Mouse (Mus musculus): Measurements from ENCODE around the gene Draxin. TPM values are rescaled to one million over a fixed set of nuclear protein-coding genes. Genes with fewer than 3 reads are reported as not detected.

The Draxin gene
- polyA plus RNA-seq, 1 experiment from 2014 or later = 17.4 TPM

DNA sequence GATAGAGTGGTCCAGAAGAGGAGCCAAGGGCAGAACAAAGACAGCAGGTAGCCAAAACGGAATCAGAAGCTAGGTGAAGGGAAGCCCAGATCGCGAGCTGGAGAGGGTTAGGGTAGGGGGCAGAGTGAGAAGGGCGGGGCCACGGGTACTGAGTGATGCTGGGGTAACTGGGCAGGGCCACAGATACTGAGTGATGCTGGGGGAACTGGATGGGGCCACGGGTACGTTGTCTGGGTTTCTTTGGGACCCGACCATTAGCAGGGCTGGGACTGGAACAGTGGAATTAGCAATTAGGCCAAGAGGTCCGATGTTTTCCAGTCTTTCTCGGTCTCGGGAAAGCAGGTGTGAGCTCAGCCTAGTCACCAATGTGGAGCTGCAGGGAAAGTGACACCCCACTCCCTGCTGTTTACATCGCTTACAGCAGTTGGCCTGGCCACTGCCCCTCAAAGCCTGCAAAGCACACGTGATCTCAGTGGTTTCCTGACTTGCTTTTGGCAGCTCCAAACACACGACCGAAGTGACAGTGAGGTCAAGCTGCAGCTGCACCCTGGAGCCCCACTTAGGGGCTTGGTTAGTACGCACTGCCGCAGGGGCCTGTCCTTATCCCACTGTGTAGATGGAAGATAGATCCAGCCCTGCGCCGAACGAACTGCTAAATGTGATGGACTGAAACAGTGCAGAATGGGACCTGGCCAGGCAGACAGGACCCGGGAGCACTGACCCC lies 47.2 kb downstream of the Draxin start:
- Histone ChIP-seq H3K4me1 (replicated peaks; ENCODE audit: control insufficient read depth, insufficient read depth, low read length) (peaks cover 9% of the 10 kb centered on the region; the same call in 1 of the 2 replicates), H3K9ac (0 out of 2 replicates have a peak overlapping the region, but pooled peaks have one; percentile 8), H3K27ac (no peak overlapping the region), H3K9me3 (ENCODE audit: control insufficient read depth, low read length) (no peaks in the 10 kb centered on the region), H3K27me3 (ENCODE audit: control insufficient read depth, insufficient read depth, low read length) (no peaks in the 10 kb centered on the region), H3K4me3 (replicated peaks; ENCODE audit: low read length) (no peak overlapping the region), H3K4me2 (replicated peaks) (no peak overlapping the region), H3K36me3 (replicated peaks; ENCODE audit: control insufficient read depth, insufficient read depth) (no peaks in the 10 kb centered on the region)
- DNase-seq (ENCODE audit: low spot score) (no peak), ATAC-seq (ENCODE audit: low FRiP score) (no peak)
- 68% methylated on average over 21 of the region's 21 CpGs for WGBS

DNA sequence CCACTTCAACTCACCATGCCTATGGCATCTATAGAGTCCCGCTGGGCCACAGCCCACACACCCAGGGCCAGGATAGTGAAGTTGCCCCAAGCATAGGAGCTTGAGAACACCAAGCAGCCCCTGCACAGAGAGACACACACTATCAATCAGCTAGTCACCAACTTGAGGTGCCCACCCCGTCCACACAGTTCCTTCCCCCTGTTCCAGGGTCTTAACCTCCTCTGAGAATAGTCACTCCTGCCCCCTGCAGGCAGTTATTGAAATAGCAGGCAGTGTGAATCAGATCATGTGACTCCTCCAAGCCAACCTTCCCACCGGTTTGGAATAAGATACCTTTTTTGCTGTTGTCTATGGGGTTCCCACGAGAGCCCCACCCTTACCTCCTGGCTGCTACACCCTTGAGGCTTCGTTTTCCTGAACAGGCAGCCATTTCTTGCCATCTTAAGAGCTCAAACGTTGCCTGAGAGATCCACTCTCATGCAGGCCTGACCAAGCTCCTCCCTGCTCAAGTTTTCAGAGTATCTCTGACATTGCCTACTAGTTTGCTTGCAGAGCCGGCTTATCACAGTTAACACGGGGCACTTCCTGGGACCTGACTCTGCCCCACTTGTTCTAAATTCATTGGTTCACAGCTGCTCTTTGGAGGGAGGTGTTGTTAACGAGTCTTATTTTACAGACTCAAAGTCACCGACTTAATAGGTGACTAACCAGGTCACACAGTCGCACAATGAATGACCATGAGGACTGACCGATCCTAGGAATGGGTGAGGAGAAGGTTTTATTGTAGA lies 48.0 kb downstream of the Draxin start:
- 58% methylated on average over 12 of the region's 12 CpGs for WGBS
- no peak for ATAC-seq (ENCODE audit: low FRiP score)
- 0 out of 2 replicates have a peak, but pooled peaks cover 2% of the 10 kb centered on the region for H3K4me1 ChIP-seq (replicated peaks; ENCODE audit: control insufficient read depth, insufficient read depth, low read length)
- H3K27me3 ChIP-seq (ENCODE audit: control insufficient read depth, insufficient read depth, low read length) = no peaks in the 10 kb centered on the region
- H3K9ac ChIP-seq = no peak overlapping the region
- DNase-seq (ENCODE audit: low spot score) = peak; percentile 47
- H3K4me2 ChIP-seq (replicated peaks) = no peak overlapping the region
- no peaks in the 10 kb centered on the region for H3K9me3 ChIP-seq (ENCODE audit: control insufficient read depth, low read length)
- H3K36me3 ChIP-seq (replicated peaks; ENCODE audit: control insufficient read depth, insufficient read depth) = no peaks in the 10 kb centered on the region
- H3K4me3 ChIP-seq (replicated peaks; ENCODE audit: low read length) = no peak overlapping the region
- no peak overlapping the region for H3K27ac ChIP-seq

- H3K4me2 ChIP-seq (replicated peaks) = no peak overlapping the region
- ATAC-seq (ENCODE audit: low FRiP score) (no peak), DNase-seq (ENCODE audit: low spot score) (no peak)
- no peaks in the 10 kb centered on the region for H3K9me3 ChIP-seq (ENCODE audit: control insufficient read depth, low read length)
- no peak overlapping the region for H3K4me3 ChIP-seq (replicated peaks; ENCODE audit: low read length)
- 93% methylated on average over 10 of the region's 10 CpGs for WGBS
- no peak overlapping the region for H3K9ac ChIP-seq
- no peak overlapping the region for H3K27ac ChIP-seq
- H3K27me3 ChIP-seq (ENCODE audit: control insufficient read depth, insufficient read depth, low read length) = no peaks in the 10 kb centered on the region
- no peaks in the 10 kb centered on the region for H3K36me3 ChIP-seq (replicated peaks; ENCODE audit: control insufficient read depth, insufficient read depth)
- no peaks in the 10 kb centered on the region for H3K4me1 ChIP-seq (replicated peaks; ENCODE audit: control insufficient read depth, insufficient read depth, low read length)
Measured at GRCm38 (mm10) chr4:148081201-148081600, 49.3 kb downstream of the Draxin start.

DNA sequence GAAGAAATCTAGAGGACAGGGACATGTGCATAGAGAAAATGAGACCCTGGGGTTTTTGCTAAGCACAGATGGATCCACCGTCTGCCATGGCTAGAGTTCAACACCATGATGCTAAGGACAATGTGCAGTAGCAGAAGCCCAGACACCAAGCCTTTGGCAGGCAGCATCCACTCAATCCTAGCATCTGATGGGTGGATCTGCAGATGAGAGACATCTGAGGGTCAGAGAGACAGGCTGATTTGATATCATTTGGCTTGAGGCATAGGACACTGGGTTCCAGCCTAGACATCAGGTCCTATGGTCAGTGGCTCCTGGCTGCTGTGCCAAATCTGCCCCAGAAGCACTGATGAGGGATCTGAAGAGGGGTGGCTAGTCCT lies 49.9 kb downstream of the Draxin start:
- DNase-seq (ENCODE audit: low spot score) = no peak
- Histone ChIP-seq H3K4me1 (replicated peaks; ENCODE audit: control insufficient read depth, insufficient read depth, low read length) (no peaks in the 10 kb centered on the region), H3K36me3 (replicated peaks; ENCODE audit: control insufficient read depth, insufficient read depth) (no peaks in the 10 kb centered on the region), H3K27ac (no peak overlapping the region), H3K27me3 (ENCODE audit: control insufficient read depth, insufficient read depth, low read length) (no peaks in the 10 kb centered on the region), H3K4me2 (replicated peaks) (no peak overlapping the region), H3K4me3 (replicated peaks; ENCODE audit: low read length) (no peak overlapping the region), H3K9me3 (ENCODE audit: control insufficient read depth, low read length) (no peaks in the 10 kb centered on the region), H3K9ac (no peak overlapping the region)
- no peak for ATAC-seq (ENCODE audit: low FRiP score)
- 82% methylated on average over 1 of the region's 1 CpGs for WGBS

- 87% methylated on average over 8 of the region's 8 CpGs for WGBS
- peaks cover 3% of the 10 kb centered on the region; the same call in 1 of the 2 replicates for H3K4me1 ChIP-seq (replicated peaks; ENCODE audit: control insufficient read depth, insufficient read depth, low read length)
- no peak for ATAC-seq (ENCODE audit: low FRiP score)
- DNase-seq (ENCODE audit: low spot score) = no peak
- H3K36me3 ChIP-seq (replicated peaks; ENCODE audit: control insufficient read depth, insufficient read depth) = no peaks in the 10 kb centered on the region
- no peaks in the 10 kb centered on the region for H3K9me3 ChIP-seq (ENCODE audit: control insufficient read depth, low read length)
- no peak overlapping the region for H3K4me2 ChIP-seq (replicated peaks)
- H3K27ac ChIP-seq = no peak overlapping the region
- no peak overlapping the region for H3K4me3 ChIP-seq (replicated peaks; ENCODE audit: low read length)
- no peaks in the 10 kb centered on the region for H3K27me3 ChIP-seq (ENCODE audit: control insufficient read depth, insufficient read depth, low read length)
- no peak overlapping the region for H3K9ac ChIP-seq
Measured at GRCm38 (mm10) chr4:148079944-148080596, 50.4 kb downstream of the Draxin start.

- DNase-seq (ENCODE audit: low spot score) = no peak
- no peak for ATAC-seq (ENCODE audit: low FRiP score)
- H3K4me3 ChIP-seq (replicated peaks; ENCODE audit: low read length) = no peak overlapping the region
- WGBS = 64% methylated on average over 6 of the region's 6 CpGs
- no peak overlapping the region for H3K27ac ChIP-seq
- no peaks in the 10 kb centered on the region for H3K27me3 ChIP-seq (ENCODE audit: control insufficient read depth, insufficient read depth, low read length)
- H3K4me2 ChIP-seq (replicated peaks) = no peak overlapping the region
- H3K9me3 ChIP-seq (ENCODE audit: control insufficient read depth, low read length) = no peaks in the 10 kb centered on the region
- H3K4me1 ChIP-seq (replicated peaks; ENCODE audit: control insufficient read depth, insufficient read depth, low read length) = peaks cover 3% of the 10 kb centered on the region; the same call in 1 of the 2 replicates
- H3K36me3 ChIP-seq (replicated peaks; ENCODE audit: control insufficient read depth, insufficient read depth) = no peaks in the 10 kb centered on the region
- no peak overlapping the region for H3K9ac ChIP-seq
Measured at GRCm38 (mm10) chr4:148079212-148079611, 51.3 kb downstream of the Draxin start.

DNA sequence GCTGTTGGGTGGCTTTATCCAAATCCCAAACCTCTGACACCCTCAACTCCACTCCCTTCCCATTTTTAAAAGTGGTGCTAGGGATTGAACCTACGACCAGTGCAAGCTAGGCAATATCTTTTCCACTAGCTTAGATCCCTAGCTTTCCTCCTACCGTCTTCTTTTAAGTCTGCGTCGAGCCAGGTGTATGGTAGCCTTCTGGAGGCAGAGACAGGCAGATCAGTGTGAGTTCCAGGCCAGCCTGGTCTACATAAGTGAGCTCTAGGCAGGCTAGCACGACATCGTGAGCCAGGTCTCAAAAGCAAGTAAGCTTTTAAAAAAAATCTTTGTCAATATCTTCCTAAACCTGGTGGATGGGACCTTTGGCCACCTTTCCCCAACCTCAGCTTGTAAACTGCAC lies 54.6 kb downstream of the Draxin start:
- H3K4me2 ChIP-seq (replicated peaks) = no peak overlapping the region
- peaks cover 3% of the 10 kb centered on the region; the same call in 1 of the 2 replicates for H3K4me1 ChIP-seq (replicated peaks; ENCODE audit: control insufficient read depth, insufficient read depth, low read length)
- H3K9ac ChIP-seq = 0 out of 2 replicates have a peak overlapping the region, but pooled peaks have one; percentile 31
- 88% methylated on average over 6 of the region's 6 CpGs for WGBS
- DNase-seq (ENCODE audit: low spot score) = no peak
- no peak overlapping the region for H3K4me3 ChIP-seq (replicated peaks; ENCODE audit: low read length)
- no peak for ATAC-seq (ENCODE audit: low FRiP score)
- H3K9me3 ChIP-seq (ENCODE audit: control insufficient read depth, low read length) = no peaks in the 10 kb centered on the region
- no peaks in the 10 kb centered on the region for H3K36me3 ChIP-seq (replicated peaks; ENCODE audit: control insufficient read depth, insufficient read depth)
- H3K27ac ChIP-seq = no peak overlapping the region
- H3K27me3 ChIP-seq (ENCODE audit: control insufficient read depth, insufficient read depth, low read length) = no peaks in the 10 kb centered on the region

GRCm38 (mm10) chr4:148075259-148075658 lies 55.2 kb downstream of the Draxin start:
- WGBS = 44% methylated on average over 21 of the region's 21 CpGs
- Histone ChIP-seq H3K27me3 (ENCODE audit: control insufficient read depth, insufficient read depth, low read length) (no peaks in the 10 kb centered on the region), H3K4me3 (replicated peaks; ENCODE audit: low read length) (peak overlapping the region; percentile 22), H3K4me1 (replicated peaks; ENCODE audit: control insufficient read depth, insufficient read depth, low read length) (peaks cover 3% of the 10 kb centered on the region; the same call in 1 of the 2 replicates), H3K9ac (peak overlapping the region; percentile 31; the same call in 1 of the 2 replicates), H3K27ac (no peak overlapping the region), H3K9me3 (ENCODE audit: control insufficient read depth, low read length) (no peaks in the 10 kb centered on the region), H3K4me2 (replicated peaks) (peak overlapping the region; percentile 51), H3K36me3 (replicated peaks; ENCODE audit: control insufficient read depth, insufficient read depth) (no peaks in the 10 kb centered on the region)
- no peak for ATAC-seq (ENCODE audit: low FRiP score)
- peak; percentile 74 for DNase-seq (ENCODE audit: low spot score)
